Mouse (Mus musculus) megakaryocyte, embryonic 14.5 days (primary cell): ENCODE measurements around the gene Dcdc2a. TPM values are rescaled to one million over a fixed set of nuclear protein-coding genes. Genes with fewer than 3 reads are reported as not detected.

Source experiments
- H3K27me3 ChIP-seq: replicated peaks from 2 replicates; pipeline ENCODE3; 2012; ENCODE audit warnings: inconsistent platforms
- H3K36me3 ChIP-seq: replicated peaks from 2 replicates; pipeline ENCODE3; 2012; ENCODE audit warnings: low read length, inconsistent platforms, mixed read lengths
- H3K4me1 ChIP-seq: 2 replicates; pipeline ENCODE4 v1.6.1; 2012; ENCODE audit warnings: inconsistent platforms
- H3K4me3 ChIP-seq: replicated peaks from 2 replicates; pipeline ENCODE3; 2012; ENCODE audit warnings: moderate library complexity, mild to moderate bottlenecking, inconsistent platforms
- H3K9me3 ChIP-seq: 2 replicates; pipeline ENCODE4 v1.6.1; 2012; ENCODE audit warnings: inconsistent platforms
- FLI1 ChIP-seq: IDR thresholded peaks from 2 replicates; pipeline ENCODE4 v1.6.1; 2012; ENCODE audit warnings: low read length, inconsistent platforms, mixed read lengths
- GATA1 ChIP-seq: IDR thresholded peaks from 3 replicates; pipeline ENCODE4 v1.6.1; 2012; ENCODE audit warnings: mixed read lengths, low read length, inconsistent platforms, borderline replicate concordance
- polyA plus RNA-seq: library from polyadenylated mRNA; stranded (reverse); fragments of >175 nt; gene quantifications from 2 replicates; pipeline ENCODE4 v1.2.3, GENCODE M21; 2012; ENCODE audit warnings: low replicate concordance; ENCODE audit not compliant: insufficient read depth

Gene Dcdc2a
- polyA plus RNA-seq, 1 experiment = not detected

DNA sequence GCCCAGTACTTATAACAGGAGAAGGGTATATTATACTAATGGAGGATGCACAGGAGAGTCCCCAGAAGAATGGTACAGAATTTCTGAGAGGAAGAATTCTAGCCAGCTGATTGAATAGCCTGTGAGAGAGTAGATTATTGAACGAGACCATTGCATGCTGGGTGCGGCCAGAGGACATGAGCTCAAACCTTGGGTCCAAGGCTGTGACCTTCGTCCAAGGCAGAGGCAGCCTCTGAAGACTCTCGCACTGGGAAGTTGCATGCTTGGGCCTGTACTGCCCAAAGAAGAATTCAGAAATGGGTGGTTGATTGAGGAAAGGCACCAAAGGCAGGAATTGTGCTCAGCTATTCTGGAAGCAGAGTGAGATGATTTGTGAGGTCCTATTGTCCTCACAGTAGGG is 38.0 kb downstream of the Dcdc2a start:
- Histone ChIP-seq H3K9me3 (no peaks in the 10 kb centered on the region), H3K27me3 (peaks cover 6% of the 10 kb centered on the region), H3K4me1 (no peaks in the 10 kb centered on the region), H3K36me3 (no peaks in the 10 kb centered on the region), H3K4me3 (no peak overlapping the region)
- TF ChIP-seq FLI1 = no peak
- TF ChIP-seq GATA1 = no peak

GRCm38 (mm10) chr13:25094381-25094780 is 38.6 kb downstream of the Dcdc2a start:
- TF ChIP-seq FLI1 (no peak), GATA1 (no peak)
- Histone ChIP-seq H3K9me3 (no peaks in the 10 kb centered on the region), H3K36me3 (no peaks in the 10 kb centered on the region), H3K4me3 (no peak overlapping the region), H3K27me3 (peaks cover 6% of the 10 kb centered on the region), H3K4me1 (no peaks in the 10 kb centered on the region)

DNA sequence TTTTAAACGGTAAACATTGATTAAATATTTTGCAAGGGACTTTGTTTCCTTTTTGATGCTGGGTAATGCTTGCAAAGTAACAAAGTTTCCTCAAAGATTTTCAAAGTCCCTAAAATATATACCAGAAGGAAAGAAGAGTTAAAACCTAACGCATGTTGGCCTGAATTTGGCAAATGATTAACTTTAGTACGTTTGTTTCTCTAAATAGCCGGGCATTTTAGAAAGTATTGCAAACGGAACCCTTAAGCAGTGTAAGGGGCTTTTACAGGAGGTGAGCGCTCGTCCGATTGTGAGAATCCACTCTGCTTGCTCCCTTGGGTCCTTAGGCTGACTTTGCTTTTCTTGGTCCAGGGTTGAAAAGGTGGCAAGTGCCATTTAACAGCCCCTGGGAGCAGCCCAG is 41.5 kb downstream of the Dcdc2a start:
- TF ChIP-seq GATA1 = no peak
- no peak for TF ChIP-seq FLI1
- H3K27me3 ChIP-seq = peaks cover 9% of the 10 kb centered on the region
- no peaks in the 10 kb centered on the region for H3K36me3 ChIP-seq
- H3K9me3 ChIP-seq = no peaks in the 10 kb centered on the region
- H3K4me3 ChIP-seq = no peak overlapping the region
- no peaks in the 10 kb centered on the region for H3K4me1 ChIP-seq

DNA sequence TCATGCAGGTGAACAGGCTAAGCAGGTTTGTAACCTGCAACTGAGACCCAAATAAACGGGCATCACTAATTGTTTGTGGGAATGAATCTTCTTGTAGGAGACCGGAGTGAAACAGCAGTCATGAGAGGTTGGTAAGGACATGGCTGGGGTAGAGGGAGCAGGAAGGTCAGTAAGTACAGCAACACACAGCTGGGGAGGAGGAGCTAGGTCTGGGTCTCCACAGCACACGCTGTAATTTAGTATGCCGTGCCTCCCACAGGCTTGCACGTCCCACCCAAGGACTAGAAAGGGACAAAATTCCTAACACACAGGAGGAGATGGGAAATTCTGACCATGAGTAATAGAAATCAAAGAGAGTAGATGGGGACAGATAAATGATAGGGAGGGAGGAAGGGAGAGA is 42.8 kb downstream of the Dcdc2a start:
- Histone ChIP-seq H3K27me3 (peaks cover 9% of the 10 kb centered on the region), H3K4me3 (no peak overlapping the region), H3K4me1 (no peaks in the 10 kb centered on the region), H3K36me3 (no peaks in the 10 kb centered on the region), H3K9me3 (no peaks in the 10 kb centered on the region)
- TF ChIP-seq GATA1 (no peak), FLI1 (no peak)

DNA sequence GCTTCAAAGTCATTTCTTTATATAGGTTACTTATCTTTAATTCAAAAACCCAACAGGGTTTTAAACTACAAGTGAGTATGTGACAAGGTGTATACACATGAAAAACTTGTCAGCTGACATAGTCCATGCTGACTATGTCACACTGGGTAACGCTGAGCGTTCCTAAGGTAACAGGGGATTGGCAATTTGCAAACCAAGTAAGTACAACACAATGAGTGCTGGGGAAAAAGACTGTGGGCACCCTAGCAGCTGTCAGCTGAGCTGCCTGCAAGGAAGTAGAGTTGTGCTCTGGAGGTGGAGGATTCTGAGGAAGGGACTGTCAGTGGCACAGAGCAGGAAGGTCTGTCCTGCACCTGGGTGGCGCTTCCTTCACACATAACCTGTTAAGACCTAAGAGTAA is 43.7 kb downstream of the Dcdc2a start:
- no peaks in the 10 kb centered on the region for H3K4me1 ChIP-seq
- H3K36me3 ChIP-seq = no peaks in the 10 kb centered on the region
- TF ChIP-seq GATA1 (no peak), FLI1 (no peak)
- H3K9me3 ChIP-seq = no peaks in the 10 kb centered on the region
- no peak overlapping the region for H3K4me3 ChIP-seq
- H3K27me3 ChIP-seq = peaks cover 11% of the 10 kb centered on the region

- no peak for TF ChIP-seq GATA1
- TF ChIP-seq FLI1 = no peak
- Histone ChIP-seq H3K4me1 (no peaks in the 10 kb centered on the region), H3K36me3 (no peaks in the 10 kb centered on the region)
Measured at GRCm38 (mm10) chr13:25100581-25100980, 44.8 kb downstream of the Dcdc2a start.

DNA sequence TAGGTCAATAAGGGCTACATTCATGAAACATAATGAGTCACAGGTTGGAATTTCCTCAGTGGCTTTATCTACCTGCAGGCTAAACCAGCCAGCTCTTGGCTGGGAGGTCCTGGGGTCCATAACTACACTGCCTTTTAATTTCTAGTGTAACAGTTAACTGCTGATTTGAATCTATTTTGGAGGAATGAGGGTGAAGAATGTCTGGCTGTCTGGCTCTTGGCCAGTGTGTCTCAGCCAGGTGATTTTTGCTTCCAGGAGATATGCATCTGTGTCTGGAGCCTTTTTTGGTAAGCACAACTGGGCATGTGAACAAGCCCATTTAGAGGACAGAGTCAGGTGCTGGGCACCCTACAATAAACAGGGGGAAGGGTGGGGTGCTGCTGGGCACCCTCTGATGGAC is 49.9 kb downstream of the Dcdc2a start:
- Histone ChIP-seq H3K9me3 (no peaks in the 10 kb centered on the region), H3K27me3 (peaks cover 5% of the 10 kb centered on the region), H3K4me1 (no peaks in the 10 kb centered on the region), H3K36me3 (no peaks in the 10 kb centered on the region), H3K4me3 (no peak overlapping the region)
- TF ChIP-seq FLI1 (no peak), GATA1 (no peak)

More at GRCm38 (mm10) chr13:25100581-25100980, 44.8 kb downstream of the Dcdc2a start:
- Histone ChIP-seq H3K4me3 (no peak overlapping the region), H3K27me3 (peaks cover 11% of the 10 kb centered on the region), H3K9me3 (no peaks in the 10 kb centered on the region)

- TF ChIP-seq FLI1 (no peak), GATA1 (no peak)
- H3K4me3 ChIP-seq = no peak overlapping the region
- no peaks in the 10 kb centered on the region for H3K4me1 ChIP-seq
- H3K9me3 ChIP-seq = no peaks in the 10 kb centered on the region
- no peaks in the 10 kb centered on the region for H3K36me3 ChIP-seq
- H3K27me3 ChIP-seq = peaks cover 3% of the 10 kb centered on the region
Measured at GRCm38 (mm10) chr13:25106740-25107139, 50.9 kb downstream of the Dcdc2a start.

DNA sequence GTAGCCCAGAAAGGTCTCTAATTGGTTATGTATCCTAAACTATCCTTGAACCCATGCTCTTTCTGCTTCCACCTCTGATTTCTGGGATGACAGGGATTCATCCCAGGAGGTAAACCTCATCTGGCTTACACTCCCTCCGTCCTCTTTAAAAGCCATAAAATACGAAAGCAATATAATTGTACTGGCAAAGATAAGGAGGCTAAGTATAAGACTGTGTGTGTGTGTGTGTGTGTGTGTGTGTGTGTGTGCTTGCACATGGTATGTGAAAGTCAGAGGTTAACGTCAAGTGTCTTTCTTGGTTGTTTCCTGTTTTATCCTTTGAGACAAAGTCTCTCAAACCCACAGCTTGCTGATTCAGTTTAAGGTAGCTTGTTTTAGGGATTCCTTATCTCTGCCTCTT is 52.5 kb downstream of the Dcdc2a start:
- no peak for TF ChIP-seq FLI1
- no peak for TF ChIP-seq GATA1
- Histone ChIP-seq H3K27me3 (peaks cover 4% of the 10 kb centered on the region), H3K4me3 (no peak overlapping the region), H3K36me3 (no peaks in the 10 kb centered on the region), H3K4me1 (no peaks in the 10 kb centered on the region), H3K9me3 (no peaks in the 10 kb centered on the region)

DNA sequence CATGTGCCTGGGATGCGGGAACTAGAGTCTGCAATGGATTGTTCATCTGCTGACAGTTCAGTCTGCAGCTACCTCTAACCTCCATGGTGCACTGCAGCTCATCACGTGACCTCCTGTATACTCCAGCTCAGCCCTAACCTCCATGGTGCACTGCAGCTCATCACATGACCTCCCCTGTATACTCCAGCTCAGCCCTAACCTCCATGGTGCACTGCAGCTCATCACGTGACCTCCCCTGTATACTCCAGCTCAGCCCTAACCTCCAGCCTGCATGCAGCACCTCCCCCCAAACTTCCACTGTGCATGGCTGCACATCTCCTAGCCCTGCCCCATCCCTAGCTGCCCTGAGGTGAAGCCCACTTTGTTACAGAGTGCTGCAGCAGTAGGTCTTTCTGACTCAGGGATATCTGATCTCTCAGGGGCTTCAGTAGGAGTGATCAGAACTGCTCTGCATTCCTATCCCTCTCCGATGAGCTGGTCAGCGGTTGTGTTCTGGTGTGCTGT is 54.8 kb downstream of the Dcdc2a start:
- TF ChIP-seq GATA1 (no peak), FLI1 (no peak)

GRCm38 (mm10) chr13:25115429-25115881 is 59.7 kb downstream of the Dcdc2a start:
- TF ChIP-seq GATA1 (no peak), FLI1 (no peak)
- Histone ChIP-seq H3K4me1 (peaks cover 9% of the 10 kb centered on the region), H3K4me3 (peak overlapping the region; percentile 86), H3K9me3 (no peaks in the 10 kb centered on the region), H3K27me3 (peaks cover 12% of the 10 kb centered on the region), H3K36me3 (no peaks in the 10 kb centered on the region)

More for the DNA sequence above, 54.8 kb downstream of the Dcdc2a start:
- peaks cover 4% of the 10 kb centered on the region for H3K27me3 ChIP-seq
- no peaks in the 10 kb centered on the region for H3K9me3 ChIP-seq
- H3K4me1 ChIP-seq = peaks cover 4% of the 10 kb centered on the region
- no peak overlapping the region for H3K4me3 ChIP-seq
- H3K36me3 ChIP-seq = no peaks in the 10 kb centered on the region

DNA sequence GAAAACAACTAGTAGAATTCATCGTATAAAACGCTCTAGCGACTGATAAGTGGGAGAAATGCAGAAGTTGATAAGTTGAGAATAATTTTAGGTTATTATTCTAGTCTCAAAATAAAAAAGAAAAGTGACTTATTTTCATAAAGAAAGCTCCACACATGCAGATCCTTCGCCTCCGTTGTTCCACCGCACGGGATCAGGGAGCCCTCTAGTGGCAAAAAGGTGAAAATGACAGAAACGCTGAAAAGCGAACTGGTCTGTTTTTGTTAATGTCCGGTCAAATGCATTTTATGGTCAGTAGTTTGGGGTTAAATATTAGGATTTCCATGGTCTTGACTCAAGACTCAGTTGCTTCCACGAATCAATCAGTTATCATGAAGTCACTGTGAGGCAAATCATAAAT is 60.2 kb downstream of the Dcdc2a start:
- Histone ChIP-seq H3K4me3 (peak overlapping the region; percentile 86), H3K27me3 (peaks cover 12% of the 10 kb centered on the region), H3K4me1 (peaks cover 9% of the 10 kb centered on the region), H3K9me3 (no peaks in the 10 kb centered on the region), H3K36me3 (no peaks in the 10 kb centered on the region)
- TF ChIP-seq GATA1 = no peak
